Mouse (Mus musculus): ENCODE data around the gene Synm.

GRCm38 (mm10) chr7:67801022-67801421 lies 41.5 kb upstream of the Synm start:
- TF ChIP-seq JUND (conservative IDR thresholded peaks at IDR 0.05; ENCODE audit: low read depth, low read length) (no peak), SIN3A (IDR thresholded peaks at IDR 0.05; ENCODE audit: low read length) (no peak), MAFK (IDR thresholded peaks at IDR 0.05; ENCODE audit: insufficient replicate concordance, low read length) (no peak), CTCF (conservative IDR thresholded peaks at IDR 0.05 in 1 of 2, IDR thresholded peaks at IDR 0.05 in 1 of 2; ENCODE audit: low read depth in 2 of 2, low read length in 2 of 2) (no peak), EP300 (IDR thresholded peaks at IDR 0.05; ENCODE audit: low read length) (no peak), POLR2A (IDR thresholded peaks at IDR 0.05; ENCODE audit: low read depth, low read length) (no peak), RAD21 (IDR thresholded peaks at IDR 0.05; ENCODE audit: low read depth, low read length) (no peak), BHLHE40 (IDR thresholded peaks at IDR 0.05; ENCODE audit: low read depth, low read length) (no peak), NRF1 (IDR thresholded peaks at IDR 0.05; ENCODE audit: low read depth, low read length) (no peak), TBP (conservative IDR thresholded peaks at IDR 0.05; ENCODE audit: low read depth, low read length) (no peak), TCF12 (IDR thresholded peaks at IDR 0.05; ENCODE audit: low read depth, low read length) (no peak), ZMIZ1 (IDR thresholded peaks at IDR 0.05; ENCODE audit: low read depth, low read length) (no peak)
